Mouse (Mus musculus) olfactory bulb, adult 2 months (tissue): ENCODE data around the gene Atad3a. TPM values are rescaled to one million over a fixed set of nuclear protein-coding genes. Genes with fewer than 3 reads are reported as not detected.

ENCODE experiments used
- H3K27ac ChIP-seq: fragments of 200-500 bp; 2 replicates; pipeline ENCODE4 v1.5.1; 2012; ENCODE audit warnings: low read depth, low read length; ENCODE audit not compliant: insufficient read depth
- H3K4me1 ChIP-seq: fragments of 200-500 bp; 2 replicates; pipeline ENCODE4 v1.6.1; 2012; ENCODE audit warnings: low read length; ENCODE audit not compliant: control insufficient read depth, insufficient read depth
- H3K4me3 ChIP-seq: fragments of 200-500 bp; 2 replicates; pipeline ENCODE4 v1.5.1; 2012; ENCODE audit warnings: mild to moderate bottlenecking, low read depth, low read length, moderate library complexity; ENCODE audit not compliant: insufficient read depth
- CTCF ChIP-seq: fragments of 200-500 bp; IDR thresholded peaks from 2 replicates; pipeline ENCODE4 v1.5.1; 2012; ENCODE audit warnings: low read depth, mild to moderate bottlenecking, low read length, moderate library complexity; ENCODE audit not compliant: insufficient read depth
- POLR2A ChIP-seq: fragments of 200-500 bp; IDR thresholded peaks from 2 replicates; pipeline ENCODE4 v1.6.1; 2012; ENCODE audit warnings: mild to moderate bottlenecking, low read depth, low read length, moderate library complexity; ENCODE audit not compliant: insufficient read depth
- WGBS: fragments of 180-500 bp; shearing (Covaris S2); methylation state at CpG from one replicate; pipeline ENCODE4 v1.1.7; 2018; 5-methylcytosine and 5-hydroxymethylcytosine counted together
- polyA plus RNA-seq: library from polyadenylated mRNA; stranded (reverse); fragments of >200 nt; gene quantifications from 2 replicates; pipeline ENCODE4 v1.2.4, GENCODE M21; 2012; ENCODE audit warnings: low replicate concordance; ENCODE audit not compliant: missing spikeins, insufficient read depth, insufficient read length

Gene Atad3a
- polyA plus RNA-seq, 1 experiment, result not detected

GRCm38 (mm10) chr4:155776704-155777335 is 15.9 kb upstream of the Atad3a start:
- no peak overlapping the region for H3K4me3 ChIP-seq
- TF ChIP-seq POLR2A (0 out of 2 replicates have a peak, but pooled peaks have one; percentile 15), CTCF (no peak)
- 72% methylated on average over 2 of the region's 2 CpGs for WGBS
- H3K4me1 ChIP-seq, result peaks cover 33% of the 10 kb centered on the region
- peak overlapping the region; percentile 11 for H3K27ac ChIP-seq

DNA sequence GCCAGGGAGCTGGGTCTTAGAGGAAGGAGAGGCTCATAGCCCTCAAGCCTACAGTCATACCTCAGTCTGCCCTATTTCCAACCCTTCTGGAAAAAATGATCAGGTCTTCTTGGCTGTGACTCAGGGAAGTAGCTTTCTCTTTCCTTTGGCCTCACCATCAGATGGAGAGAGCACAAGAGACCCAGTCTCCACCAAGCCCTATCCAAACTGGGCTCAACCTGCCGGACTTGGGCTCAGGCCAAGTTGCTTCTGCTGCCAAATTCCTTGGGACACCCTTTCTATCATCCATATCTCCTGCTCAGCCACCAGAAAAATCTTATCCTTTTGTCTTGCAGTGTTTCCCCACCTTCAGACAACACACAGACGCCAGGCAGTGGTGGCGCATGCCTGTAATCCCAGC is 15.0 kb upstream of the Atad3a start:
- Histone ChIP-seq H3K4me1 (peaks cover 30% of the 10 kb centered on the region), H3K4me3 (no peak overlapping the region), H3K27ac (peak overlapping the region; percentile 81)
- WGBS, result 84% methylated on average over 3 of the region's 3 CpGs
- TF ChIP-seq CTCF, result no peak
- TF ChIP-seq POLR2A, result no peak

DNA sequence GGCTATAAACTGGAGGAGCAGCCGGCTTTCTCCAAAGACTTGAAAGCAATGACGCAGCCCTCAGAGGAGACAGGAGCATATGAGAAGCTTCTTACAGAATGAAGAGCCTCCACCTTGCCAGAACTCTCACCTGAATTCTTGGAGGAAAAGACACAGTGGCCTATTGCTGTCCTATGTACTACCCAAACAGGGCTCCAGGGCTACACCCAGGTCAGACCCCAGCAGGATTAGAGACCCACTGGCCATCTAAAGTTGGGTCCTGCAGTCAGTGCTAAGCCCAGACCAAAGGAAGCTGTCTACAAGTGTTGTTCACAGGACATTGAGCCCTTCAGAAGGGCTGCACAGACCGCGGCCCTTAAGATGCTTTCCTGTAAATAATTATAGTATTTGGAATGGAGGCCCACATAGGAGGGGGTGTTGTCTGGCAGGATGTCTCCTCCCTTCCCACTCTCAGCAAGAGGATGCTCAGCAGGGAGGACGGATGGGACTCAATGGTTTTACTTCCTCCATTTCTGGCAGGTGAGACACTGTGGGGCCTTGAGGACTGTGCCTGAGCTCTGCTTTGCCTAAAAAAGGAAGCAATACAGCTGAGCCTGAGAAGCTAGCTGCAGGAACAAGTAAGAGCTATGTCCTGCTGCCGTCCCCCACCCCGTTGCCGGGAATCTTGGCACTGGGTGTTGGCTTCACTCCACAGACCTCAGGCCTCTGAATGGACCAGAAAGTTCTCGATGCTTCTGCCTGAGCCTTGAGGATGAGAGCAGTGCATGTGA is 14.3 kb upstream of the Atad3a start:
- Histone ChIP-seq H3K4me3 (peak overlapping the region; percentile 45), H3K27ac (peak overlapping the region; percentile 81), H3K4me1 (peaks cover 33% of the 10 kb centered on the region)
- TF ChIP-seq CTCF, result no peak
- TF ChIP-seq POLR2A, result no peak
- WGBS, result 17% methylated on average over 9 of the region's 9 CpGs

DNA sequence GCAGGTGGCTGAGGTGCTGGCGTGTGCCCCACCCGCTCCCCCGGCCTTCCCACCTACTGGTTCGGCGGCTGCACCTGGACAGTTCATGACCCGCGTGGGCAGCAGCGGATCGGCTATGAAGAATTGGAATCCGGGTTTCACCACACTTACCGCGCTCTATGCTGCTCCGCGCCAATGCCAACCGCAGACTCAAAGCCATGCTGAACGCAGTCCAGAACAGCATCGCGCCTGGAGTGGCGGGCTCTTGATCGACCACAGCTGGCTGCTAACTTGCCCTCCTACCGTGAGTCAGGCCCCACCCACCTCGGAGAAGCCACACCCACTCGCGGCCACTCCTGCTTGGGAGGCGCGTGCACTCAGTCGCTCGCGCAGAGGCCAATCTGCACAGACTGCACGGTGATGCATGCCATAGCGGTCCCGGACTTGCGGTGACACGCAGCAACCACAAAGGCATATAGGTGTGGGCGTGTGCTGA is 13.4 kb upstream of the Atad3a start, which contains the start of gene Vwa1:
Gene Vwa1 (minus strand): TSS at position 419 of the 475 bp plus-strand sequence.
- WGBS, result under 1% methylated on average over 35 of the region's 35 CpGs
- Histone ChIP-seq H3K4me1 (peaks cover 41% of the 10 kb centered on the region), H3K27ac (peak within 1 kb of the TSS; percentile 81), H3K4me3 (peak within 1 kb of the TSS; percentile 45)
- TF ChIP-seq POLR2A (peak; percentile 75), CTCF (no peak)

DNA sequence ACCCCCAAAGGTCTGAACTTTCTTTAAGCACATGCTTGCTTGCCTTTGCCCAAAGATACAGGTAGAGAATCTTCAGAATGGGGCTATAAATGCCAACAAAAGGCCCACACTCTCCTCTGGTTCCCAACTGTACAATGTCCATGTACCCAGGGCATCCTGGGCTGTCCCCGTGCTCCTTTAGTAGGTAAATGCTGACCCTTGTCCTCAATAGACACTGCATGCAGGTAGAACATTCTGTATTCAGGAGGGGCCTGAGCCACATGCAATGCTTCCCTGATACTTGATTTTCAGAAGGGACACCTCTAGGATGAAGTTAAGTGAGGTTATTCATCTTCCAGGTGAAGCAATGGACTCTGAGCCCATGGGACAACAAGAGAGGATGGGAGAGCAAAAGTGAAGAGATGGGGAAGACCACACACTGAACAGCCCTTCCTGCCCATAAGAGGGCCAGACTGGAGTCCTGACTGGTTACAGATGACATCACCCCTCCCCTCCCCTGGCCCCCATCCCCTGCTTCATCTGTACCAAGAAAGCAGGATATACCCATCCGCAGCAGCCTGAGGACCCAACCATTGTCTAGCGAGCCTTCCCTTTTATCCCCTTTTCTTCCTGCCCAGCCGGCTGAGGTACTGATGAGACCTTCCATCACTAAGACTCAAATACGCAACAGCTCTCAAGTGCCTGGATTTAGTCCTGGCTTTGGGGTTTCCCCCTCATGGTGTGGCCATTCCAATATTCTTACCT is 12.6 kb upstream of the Atad3a start:
- no peak overlapping the region for H3K27ac ChIP-seq
- 0 out of 2 replicates have a peak overlapping the region, but pooled peaks have one; percentile 15 for H3K4me3 ChIP-seq
- peaks cover 41% of the 10 kb centered on the region for H3K4me1 ChIP-seq
- TF ChIP-seq CTCF (no peak), POLR2A (no peak)
- WGBS, result 41% methylated on average over 5 of the region's 5 CpGs

GRCm38 (mm10) chr4:155772786-155773185 is 11.9 kb upstream of the Atad3a start:
- Histone ChIP-seq H3K4me1 (peaks cover 41% of the 10 kb centered on the region), H3K4me3 (no peak overlapping the region), H3K27ac (no peak overlapping the region)
- TF ChIP-seq CTCF (no peak), POLR2A (no peak)
- 90% methylated on average over 13 of the region's 13 CpGs for WGBS

GRCm38 (mm10) chr4:155771706-155772105 is 10.8 kb upstream of the Atad3a start:
- Histone ChIP-seq H3K4me3 (no peak overlapping the region), H3K27ac (no peak overlapping the region), H3K4me1 (peaks cover 36% of the 10 kb centered on the region)
- WGBS, result 90% methylated on average over 2 of the region's 2 CpGs
- no peak for TF ChIP-seq POLR2A
- TF ChIP-seq CTCF, result no peak

DNA sequence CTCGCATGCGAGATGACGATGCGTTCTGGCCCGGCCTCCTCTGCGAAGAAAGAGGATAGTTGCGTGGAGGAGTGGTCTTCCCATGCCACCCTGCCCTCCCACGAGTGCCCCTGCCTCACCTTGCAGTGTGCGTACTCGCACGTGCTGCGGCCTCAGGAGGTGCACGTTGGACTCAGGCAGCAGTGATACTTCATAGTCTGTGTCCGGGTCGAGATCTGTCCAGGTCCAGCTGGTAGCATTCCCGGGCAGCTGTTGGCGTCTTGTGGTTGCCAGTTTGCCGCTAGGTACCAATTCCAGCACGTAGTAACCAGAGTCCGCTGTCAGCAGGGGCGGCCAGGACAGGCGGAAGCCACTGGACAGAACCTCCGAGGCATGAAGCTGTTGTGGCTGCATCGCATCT is 9.7 kb upstream of the Atad3a start:
- no peak for TF ChIP-seq CTCF
- no peak for TF ChIP-seq POLR2A
- no peak overlapping the region for H3K27ac ChIP-seq
- H3K4me3 ChIP-seq, result peak overlapping the region; percentile 61
- peaks cover 28% of the 10 kb centered on the region for H3K4me1 ChIP-seq
- WGBS, result 40% methylated on average over 24 of the region's 24 CpGs

GRCm38 (mm10) chr4:155769880-155770512 is 9.1 kb upstream of the Atad3a start:
- peaks cover 22% of the 10 kb centered on the region for H3K4me1 ChIP-seq
- WGBS, result under 1% methylated on average over 39 of the region's 39 CpGs

More at GRCm38 (mm10) chr4:155769880-155770512, 9.1 kb upstream of the Atad3a start:
- H3K27ac ChIP-seq, result peak overlapping the region; percentile 64
- peak overlapping the region; percentile 61 for H3K4me3 ChIP-seq
- peak; percentile 98 for TF ChIP-seq CTCF
- TF ChIP-seq POLR2A, result 0 out of 2 replicates have a peak, but pooled peaks have one; percentile 33
